Mouse (Mus musculus) forebrain, embryonic 11.5 days (tissue): ENCODE results near the gene Fer. TPM values are rescaled to one million over a fixed set of nuclear protein-coding genes. Genes with fewer than 3 reads are reported as not detected.

Source experiments
- ATAC-seq: fragments of 200-750 bp; cut with Nextera tagmentation; replicated peaks from 2 replicates; pipeline ENCODE4 v1.8.0; 2017; ENCODE audit warnings: moderate TSS enrichment; ENCODE audit not compliant: low FRiP score
- DNase-seq: peaks from one replicate; pipeline ENCODE4 v3.0.0-alpha.2; 2017; ENCODE audit warnings: low spot score
- H3K27ac ChIP-seq: fragments of 300-500 bp; sonication (generic); 2 replicates; pipeline ENCODE4 v1.5.1; 2014; ENCODE audit warnings: low read depth, low read length
- H3K27me3 ChIP-seq: fragments of 300-500 bp; sonication (generic); 2 replicates; pipeline ENCODE4 v1.6.1; 2014; ENCODE audit warnings: mild to moderate bottlenecking, low read length, mixed read lengths; ENCODE audit not compliant: control insufficient read depth, insufficient read depth
- H3K36me3 ChIP-seq: fragments of 300-500 bp; sonication (generic); 2 replicates; pipeline ENCODE4 v1.6.1; 2014; ENCODE audit warnings: mild to moderate bottlenecking, low read length, moderate library complexity, mixed read lengths; ENCODE audit not compliant: control insufficient read depth, insufficient read depth
- H3K4me1 ChIP-seq: fragments of 300-500 bp; sonication (generic); replicated peaks from 2 replicates; pipeline ENCODE4 v1.6.1; 2014; ENCODE audit warnings: low read length, mixed read lengths; ENCODE audit not compliant: control insufficient read depth, insufficient read depth
- H3K4me2 ChIP-seq: fragments of 300-500 bp; sonication (generic); 2 replicates; pipeline ENCODE4 v1.6.1; 2014; ENCODE audit warnings: low read depth, mild to moderate bottlenecking, low read length, moderate library complexity, mixed read lengths; ENCODE audit not compliant: severe bottlenecking
- H3K4me3 ChIP-seq: fragments of 300-500 bp; sonication (generic); 2 replicates; pipeline ENCODE4 v1.5.1; 2014; ENCODE audit warnings: low read depth, low read length
- H3K9ac ChIP-seq: fragments of 300-500 bp; sonication (generic); 2 replicates; pipeline ENCODE4 v1.6.1; 2014; ENCODE audit warnings: low read length
- H3K9me3 ChIP-seq: fragments of 300-500 bp; sonication (generic); 2 replicates; pipeline ENCODE4 v1.6.1; 2016; ENCODE audit warnings: low read length, mixed read lengths; ENCODE audit not compliant: control insufficient read depth
- WGBS: fragments of 180-500 bp; shearing (Covaris S2); extraction: QIAGEN DNeasy Blood & Tissue Kit; methylation state at CpG from one replicate; pipeline ENCODE4 v1.1.7; 2014; 5-methylcytosine and 5-hydroxymethylcytosine counted together
- polyA plus RNA-seq: library from polyadenylated mRNA; unstranded; fragments of >200 nt; fragmentation: Nextera tagmentation; extraction: Ambion mirVana; gene quantifications from 2 replicates; pipeline ENCODE4 v1.2.1, GENCODE M21; 2014

The Fer gene
- polyA plus RNA-seq, 1 experiment from 2014 or later, result 40.3 TPM

DNA sequence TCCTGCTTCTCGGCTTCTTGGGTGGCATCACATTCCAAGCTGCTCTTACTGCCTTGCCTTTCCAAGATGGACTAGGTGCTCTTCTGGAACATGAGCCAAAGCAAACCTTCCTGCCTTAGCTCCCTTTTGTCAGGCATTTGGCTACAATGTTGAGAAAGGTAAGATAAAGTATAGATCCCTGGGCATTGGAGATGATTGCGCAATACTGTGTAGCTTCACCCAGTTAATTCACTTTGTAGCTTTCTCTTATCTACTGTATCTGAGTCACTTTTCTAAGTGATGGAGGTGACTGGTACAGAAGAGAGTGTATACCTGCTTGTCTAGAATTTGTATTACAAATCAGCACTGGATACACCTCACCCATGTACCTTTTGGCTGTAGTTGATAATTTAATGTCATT is 24.1 kb downstream of the Fer start:
- no peak overlapping the region for H3K4me3 ChIP-seq
- H3K27me3 ChIP-seq, result no peaks in the 10 kb centered on the region
- DNase-seq (no peak), ATAC-seq (no peak)
- no peaks in the 10 kb centered on the region for H3K9me3 ChIP-seq
- H3K9ac ChIP-seq, result no peak overlapping the region
- no peaks in the 10 kb centered on the region for H3K4me1 ChIP-seq
- WGBS, result 92% methylated on average over 2 of the region's 2 CpGs
- no peak overlapping the region for H3K4me2 ChIP-seq
- H3K36me3 ChIP-seq, result no peaks in the 10 kb centered on the region
- H3K27ac ChIP-seq, result no peak overlapping the region

DNA sequence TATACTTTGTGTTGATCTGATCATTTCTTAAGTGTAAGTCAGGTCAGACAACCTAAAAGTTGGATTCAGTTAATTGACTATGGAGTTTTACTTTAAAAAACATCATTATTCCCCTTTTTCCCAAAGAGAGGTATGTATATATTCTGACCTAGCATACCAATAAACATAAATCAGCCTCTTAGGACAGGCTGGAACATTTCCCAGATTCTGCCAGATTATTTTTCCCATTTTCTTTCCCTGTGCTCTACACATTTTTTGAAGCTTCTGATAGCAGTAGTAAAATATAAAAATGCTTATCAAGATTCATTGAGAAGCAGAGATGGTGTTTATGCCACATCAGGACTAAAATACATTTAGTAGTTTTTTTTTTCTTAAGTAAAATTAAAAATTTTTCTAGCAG is 27.7 kb downstream of the Fer start:
- ATAC-seq, result no peak
- no peaks in the 10 kb centered on the region for H3K27me3 ChIP-seq

GRCm38 (mm10) chr17:63895829-63896228 is 33.0 kb downstream of the Fer start:
- H3K9ac ChIP-seq, result no peak overlapping the region
- no peaks in the 10 kb centered on the region for H3K9me3 ChIP-seq
- ATAC-seq (no peak), DNase-seq (no peak)
- H3K4me2 ChIP-seq, result no peak overlapping the region
- no peak overlapping the region for H3K4me3 ChIP-seq
- no peaks in the 10 kb centered on the region for H3K27me3 ChIP-seq
- no peaks in the 10 kb centered on the region for H3K4me1 ChIP-seq
- WGBS, result 89% methylated on average over 3 of the region's 3 CpGs
- no peak overlapping the region for H3K27ac ChIP-seq
- H3K36me3 ChIP-seq, result no peaks in the 10 kb centered on the region

More for the DNA sequence above, 27.7 kb downstream of the Fer start:
- no peaks in the 10 kb centered on the region for H3K9me3 ChIP-seq
- H3K36me3 ChIP-seq, result no peaks in the 10 kb centered on the region
- DNase-seq, result no peak
- H3K4me3 ChIP-seq, result no peak overlapping the region
- H3K27ac ChIP-seq, result no peak overlapping the region
- H3K4me1 ChIP-seq, result no peaks in the 10 kb centered on the region
- H3K9ac ChIP-seq, result no peak overlapping the region
- H3K4me2 ChIP-seq, result no peak overlapping the region

DNA sequence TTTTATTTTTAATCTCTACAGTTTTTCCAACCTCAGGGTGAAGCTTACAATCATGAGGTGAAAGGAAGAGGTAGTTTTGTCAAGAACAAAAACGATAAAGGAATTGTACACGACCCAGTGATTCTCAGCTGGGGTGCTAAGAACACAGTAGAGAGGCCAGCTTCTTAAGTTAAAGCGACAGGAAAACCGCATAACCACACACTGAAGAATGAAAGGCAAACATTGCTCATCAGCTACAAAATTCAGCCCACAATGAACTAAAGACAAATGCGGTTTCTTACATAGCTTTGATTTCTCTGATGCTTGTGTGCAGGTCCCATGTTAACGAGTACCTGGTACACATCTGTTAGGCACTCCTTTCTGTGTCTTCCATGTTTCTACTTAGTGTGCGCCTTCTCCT is 34.2 kb downstream of the Fer start:
- no peak overlapping the region for H3K27ac ChIP-seq
- H3K36me3 ChIP-seq, result no peaks in the 10 kb centered on the region
- H3K4me1 ChIP-seq, result no peaks in the 10 kb centered on the region
- no peaks in the 10 kb centered on the region for H3K27me3 ChIP-seq
- 70% methylated on average over 7 of the region's 7 CpGs for WGBS
- H3K4me2 ChIP-seq, result no peak overlapping the region
- DNase-seq, result no peak
- H3K4me3 ChIP-seq, result no peak overlapping the region
- H3K9me3 ChIP-seq, result no peaks in the 10 kb centered on the region
- no peak for ATAC-seq
- no peak overlapping the region for H3K9ac ChIP-seq

DNA sequence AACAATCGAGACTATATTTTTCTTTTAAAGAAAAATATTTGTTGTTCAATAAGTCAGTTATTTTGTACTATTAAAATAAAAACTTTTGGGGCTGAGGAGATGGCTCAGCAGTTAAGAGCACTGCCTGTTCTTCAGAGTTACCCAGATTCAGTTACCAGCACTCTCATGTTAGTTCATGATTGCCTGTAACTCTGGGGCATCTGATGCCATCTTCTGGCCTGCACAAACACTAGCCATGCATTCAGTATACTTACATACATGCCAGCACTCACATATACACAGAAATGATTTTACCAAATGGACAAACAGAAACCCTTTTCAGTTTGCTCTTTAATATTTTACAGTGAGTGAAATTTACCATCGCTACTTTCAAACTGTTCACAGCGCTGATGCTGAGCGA is 46.4 kb downstream of the Fer start:
- 95% methylated on average over 4 of the region's 4 CpGs for WGBS
- H3K36me3 ChIP-seq, result no peaks in the 10 kb centered on the region
- DNase-seq, result no peak
- no peaks in the 10 kb centered on the region for H3K4me1 ChIP-seq
- H3K27ac ChIP-seq, result no peak overlapping the region
- H3K9me3 ChIP-seq, result no peaks in the 10 kb centered on the region
- H3K4me3 ChIP-seq, result no peak overlapping the region
- no peaks in the 10 kb centered on the region for H3K27me3 ChIP-seq
- H3K4me2 ChIP-seq, result no peak overlapping the region
- ATAC-seq, result no peak
- H3K9ac ChIP-seq, result no peak overlapping the region

DNA sequence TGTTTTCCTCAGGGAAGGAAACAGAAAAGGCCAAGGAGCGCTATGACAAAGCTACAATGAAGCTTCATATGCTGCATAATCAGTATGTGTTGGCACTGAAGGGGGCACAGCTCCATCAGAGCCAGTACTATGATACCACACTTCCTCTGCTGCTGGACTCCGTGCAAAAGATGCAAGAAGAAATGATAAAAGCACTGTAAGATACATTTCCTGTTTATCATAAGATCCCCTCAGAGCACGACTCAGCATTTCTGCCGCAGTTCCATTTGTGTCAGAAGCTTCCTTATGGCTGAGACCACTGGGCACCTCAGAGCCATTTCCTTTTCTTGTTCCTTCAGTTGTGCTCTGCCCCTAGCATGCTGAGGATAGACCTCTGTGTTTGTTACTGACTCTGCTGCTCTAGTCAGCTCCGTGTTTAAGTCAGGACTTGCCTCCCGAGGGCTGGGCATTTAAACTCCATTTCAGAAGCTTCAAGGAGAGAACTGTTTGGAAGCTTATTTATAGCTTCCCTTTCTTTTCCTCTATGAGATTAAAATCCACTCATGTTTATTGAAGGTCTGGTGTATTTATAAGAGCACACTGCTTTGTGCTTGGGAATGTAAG is 58.8 kb downstream of the Fer start:
- WGBS, result 80% methylated on average over 6 of the region's 6 CpGs

GRCm38 (mm10) chr17:63925581-63925980 is 62.7 kb downstream of the Fer start:
- H3K27me3 ChIP-seq, result no peaks in the 10 kb centered on the region
- ATAC-seq (no peak), DNase-seq (no peak)
- no peaks in the 10 kb centered on the region for H3K9me3 ChIP-seq
- H3K4me2 ChIP-seq, result no peak overlapping the region
- no peak overlapping the region for H3K9ac ChIP-seq
- H3K27ac ChIP-seq, result no peak overlapping the region
- WGBS, result 89% methylated on average over 3 of the region's 3 CpGs
- no peaks in the 10 kb centered on the region for H3K36me3 ChIP-seq
- H3K4me3 ChIP-seq, result no peak overlapping the region
- H3K4me1 ChIP-seq, result 0 out of 2 replicates have a peak, but pooled peaks cover 3% of the 10 kb centered on the region

More for the DNA sequence above, 58.8 kb downstream of the Fer start:
- 0 out of 2 replicates have a peak, but pooled peaks cover 3% of the 10 kb centered on the region for H3K4me1 ChIP-seq
- H3K4me2 ChIP-seq, result no peak overlapping the region
- no peak overlapping the region for H3K27ac ChIP-seq
- no peak for ATAC-seq
- H3K9ac ChIP-seq, result no peak overlapping the region
- H3K27me3 ChIP-seq, result no peaks in the 10 kb centered on the region
- no peaks in the 10 kb centered on the region for H3K36me3 ChIP-seq
- H3K4me3 ChIP-seq, result no peak overlapping the region
- no peak for DNase-seq
- no peaks in the 10 kb centered on the region for H3K9me3 ChIP-seq

GRCm38 (mm10) chr17:63930634-63931033 is 67.8 kb downstream of the Fer start:
- DNase-seq (no peak), ATAC-seq (no peak)
- no peak overlapping the region for H3K4me2 ChIP-seq
- no peak overlapping the region for H3K9ac ChIP-seq
- WGBS, result 77% methylated on average over 4 of the region's 4 CpGs
- no peaks in the 10 kb centered on the region for H3K27me3 ChIP-seq
- H3K9me3 ChIP-seq, result no peaks in the 10 kb centered on the region
- H3K36me3 ChIP-seq, result no peaks in the 10 kb centered on the region
- no peaks in the 10 kb centered on the region for H3K4me1 ChIP-seq
- no peak overlapping the region for H3K27ac ChIP-seq
- no peak overlapping the region for H3K4me3 ChIP-seq

DNA sequence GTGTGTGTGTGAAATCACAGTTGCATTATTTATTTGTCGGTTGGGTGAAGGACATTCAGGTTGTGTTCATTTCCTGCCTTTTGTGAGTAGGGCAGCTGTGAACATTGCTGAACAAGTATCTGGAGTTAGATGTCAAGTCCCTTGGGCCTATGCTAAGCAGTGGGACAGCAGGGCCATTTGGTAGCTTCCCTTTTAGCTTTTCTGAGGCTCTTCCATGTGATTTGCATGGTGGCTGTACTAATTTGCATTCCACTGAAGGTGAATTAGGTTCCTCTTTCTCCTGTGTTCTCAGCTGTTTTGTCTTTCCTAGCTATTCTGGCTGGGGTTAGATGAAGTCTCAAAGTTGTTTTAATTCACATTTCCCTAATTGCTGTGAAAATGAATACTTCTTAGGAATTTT is 68.7 kb downstream of the Fer start:
- Histone ChIP-seq H3K27ac (no peak overlapping the region), H3K9me3 (no peaks in the 10 kb centered on the region), H3K9ac (no peak overlapping the region), H3K4me3 (no peak overlapping the region), H3K27me3 (no peaks in the 10 kb centered on the region), H3K36me3 (no peaks in the 10 kb centered on the region), H3K4me2 (no peak overlapping the region), H3K4me1 (no peaks in the 10 kb centered on the region)
- 72% methylated on average over 1 of the region's 1 CpGs for WGBS
- DNase-seq, result no peak
- ATAC-seq, result no peak
